Mouse (Mus musculus) cerebellum, postnatal 14 days (tissue): Measurements from ENCODE around the gene Gm7075.
A peak's percentile ranks its signal among the peaks of the same experiment; 100 is the strongest.
"Not testable (repeated sequence)": the region's sequence is repeated elsewhere in the genome, so short reads cannot be mapped to it uniquely, and the experiment has no call there.

Source experiments
- DNase-seq, 2 experiments: peaks; one replicate each; pipeline ENCODE4 v3.0.0; 2021; ENCODE audit warnings: mixed read lengths in 2 of 2

Gene Gm7075

GRCm38 (mm10) chr10:63417061-63417460 lies 4.5 kb downstream of the Gm7075 start:
- DNase-seq: peak in 1 of 2 experiments; percentile 14

DNA sequence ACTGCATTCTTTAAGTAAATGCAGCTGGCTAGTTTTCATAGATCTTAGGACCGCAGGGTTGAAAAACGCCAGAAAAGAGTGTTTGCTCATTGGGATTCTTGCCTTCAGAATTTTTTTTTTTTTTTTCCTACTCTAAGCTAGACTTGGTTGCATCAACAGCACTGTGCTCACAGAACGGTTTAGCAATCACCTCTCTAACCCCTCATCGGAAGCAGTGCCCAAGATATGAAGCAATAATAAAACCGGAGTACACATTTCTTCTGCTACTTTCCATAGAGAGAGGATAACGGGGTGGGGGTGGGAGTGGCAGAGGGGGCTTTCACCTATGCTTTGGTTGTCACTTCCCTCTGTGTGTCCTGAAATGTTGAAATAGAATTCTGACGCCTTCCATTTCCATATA lies 5.7 kb downstream of the Gm7075 start:
- DNase-seq: no peak

DNA sequence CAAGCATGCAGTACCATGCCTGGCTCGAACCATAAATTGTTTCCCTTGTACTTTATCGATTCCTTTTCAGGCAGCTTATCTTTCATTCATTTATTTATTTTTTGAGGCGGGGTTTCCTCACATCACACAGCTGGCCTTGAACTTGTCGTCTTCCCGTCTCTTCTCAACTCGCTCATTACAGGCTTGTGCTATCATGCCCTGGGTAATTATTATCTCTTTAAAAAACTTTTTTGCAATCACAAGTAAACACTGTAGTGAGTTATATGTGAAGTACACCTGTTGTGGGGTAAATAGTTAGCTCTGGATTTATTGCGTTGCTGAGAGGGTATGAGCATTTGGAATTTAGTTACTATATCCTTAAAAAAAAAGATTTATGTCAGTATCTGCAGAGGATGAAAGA lies 6.3 kb downstream of the Gm7075 start:
- DNase-seq: no peak

GRCm38 (mm10) chr10:63412756-63413155 lies 8.8 kb downstream of the Gm7075 start:
- no peak for DNase-seq

GRCm38 (mm10) chr10:63411674-63412073 lies 9.9 kb downstream of the Gm7075 start:
- not testable (repeated sequence) for DNase-seq

DNA sequence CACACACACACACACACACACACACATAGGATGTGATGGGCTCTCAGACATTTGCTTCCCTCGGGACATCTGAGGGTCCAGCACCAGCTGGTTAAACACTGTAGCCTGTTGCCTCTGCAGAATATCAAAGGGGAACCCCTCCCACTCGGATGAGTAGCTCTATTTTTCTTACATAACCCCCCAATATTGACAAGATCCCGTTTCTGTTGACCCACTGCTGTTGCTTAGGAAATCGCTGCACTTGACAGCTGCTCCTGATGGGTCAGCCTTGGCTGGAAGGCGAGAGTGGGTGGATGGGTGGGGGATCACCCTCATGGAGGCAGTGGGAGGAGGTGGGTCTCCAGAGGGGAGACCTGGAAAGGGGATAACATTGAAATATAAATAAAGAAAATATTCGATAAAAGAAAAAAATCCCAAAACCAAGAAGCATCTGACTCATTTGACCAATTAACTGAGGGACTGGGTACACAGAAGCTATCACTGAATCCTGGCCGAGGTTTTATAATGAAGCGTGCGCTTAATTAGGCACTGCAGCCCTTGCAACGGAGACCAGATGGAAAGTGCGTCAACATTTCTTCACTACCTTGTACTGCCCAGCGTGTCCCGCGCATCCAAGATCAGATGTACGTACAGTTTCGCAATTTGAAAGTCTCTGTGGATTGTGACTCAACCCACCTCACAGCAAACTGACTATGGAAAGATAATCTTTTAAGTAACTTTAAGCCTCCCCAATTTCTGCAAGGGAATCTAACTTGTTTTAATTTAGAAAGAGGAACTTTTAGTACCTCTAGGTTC lies 11.2 kb downstream of the Gm7075 start:
- no peak for DNase-seq

DNA sequence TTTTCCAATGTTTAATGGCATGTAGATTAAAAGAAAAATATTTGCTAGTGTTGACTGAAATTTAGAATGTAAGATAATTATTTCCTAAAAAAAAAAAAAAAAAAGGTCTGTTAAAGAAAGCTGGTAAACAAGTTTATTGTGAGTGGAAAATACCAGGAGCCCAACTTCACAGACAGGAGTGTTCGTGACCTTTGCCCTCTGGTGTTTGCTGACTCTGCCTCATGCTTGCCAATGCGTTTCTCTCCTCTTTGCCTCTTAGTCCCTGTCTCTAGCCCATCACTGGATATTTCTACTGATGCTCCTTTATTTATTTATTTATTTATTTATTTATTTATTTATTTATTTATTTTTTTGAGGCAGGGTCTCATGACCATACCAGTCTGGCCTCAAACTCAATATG lies 18.0 kb downstream of the Gm7075 start:
- no peak for DNase-seq

DNA sequence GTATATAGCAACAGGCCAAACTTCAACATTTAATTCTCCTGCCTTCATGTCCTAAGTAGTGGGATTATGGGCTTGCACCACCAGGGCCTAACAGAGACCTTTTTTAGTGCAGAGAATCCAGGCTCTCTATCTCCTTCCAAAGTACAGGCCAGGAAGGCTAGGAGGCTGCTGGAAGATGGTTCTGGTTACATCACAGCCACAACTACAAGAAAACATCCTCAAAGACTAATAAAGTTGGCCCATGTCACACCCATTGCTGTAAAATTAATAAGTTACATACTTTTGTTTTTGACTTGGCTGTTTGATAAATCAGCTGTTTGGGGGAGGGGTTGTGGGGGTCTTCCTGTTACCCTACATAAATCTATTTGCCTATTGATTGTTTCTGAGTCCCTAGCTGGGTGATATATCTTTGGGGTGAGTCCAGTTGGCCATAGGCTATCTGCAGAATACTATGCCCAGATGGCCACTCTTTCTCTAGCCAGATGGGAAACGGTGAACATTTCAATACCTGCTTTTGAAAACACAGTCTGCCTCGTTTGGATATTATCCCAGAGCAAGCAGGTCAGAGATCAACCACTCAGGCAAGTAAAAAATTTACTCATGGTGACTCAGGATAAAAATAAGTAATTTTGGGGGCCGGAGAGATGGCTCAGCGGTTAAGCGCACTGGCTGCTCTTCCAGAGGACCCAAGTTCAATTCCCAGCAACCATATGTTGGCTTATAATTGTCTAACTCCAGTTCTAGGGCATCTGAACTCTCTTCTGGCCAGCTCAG lies 18.7 kb downstream of the Gm7075 start:
- peak in 1 of 2 experiments; percentile 34 for DNase-seq

DNA sequence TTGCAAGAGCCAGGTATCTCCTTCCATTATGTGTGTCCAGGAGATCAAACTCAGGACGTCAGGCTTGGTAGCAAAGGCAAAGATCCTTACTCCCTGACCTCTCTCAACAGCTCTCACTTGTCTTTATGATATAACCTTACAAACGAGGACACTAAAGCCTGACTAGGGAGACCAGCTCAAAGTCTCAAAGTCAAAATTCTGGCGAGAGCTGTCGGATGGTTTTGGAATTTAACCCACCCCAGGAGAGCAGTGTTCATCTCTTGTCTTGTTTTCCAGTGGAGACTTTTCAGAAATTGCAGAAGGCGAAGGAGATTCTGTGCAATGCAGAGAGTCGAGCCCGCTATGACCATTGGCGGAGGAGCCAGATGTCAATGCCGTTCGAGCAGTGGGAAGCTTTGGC lies 24.6 kb downstream of the Gm7075 start:
- DNase-seq: no peak

- DNase-seq: no peak
These were observed 32.6 kb downstream of the Gm7075 start for GRCm38 (mm10) chr10:63388948-63389347.

- DNase-seq: peak in 1 of 2 experiments; percentile 20
These were observed 34.6 kb downstream of the Gm7075 start for GRCm38 (mm10) chr10:63386991-63387390.

DNA sequence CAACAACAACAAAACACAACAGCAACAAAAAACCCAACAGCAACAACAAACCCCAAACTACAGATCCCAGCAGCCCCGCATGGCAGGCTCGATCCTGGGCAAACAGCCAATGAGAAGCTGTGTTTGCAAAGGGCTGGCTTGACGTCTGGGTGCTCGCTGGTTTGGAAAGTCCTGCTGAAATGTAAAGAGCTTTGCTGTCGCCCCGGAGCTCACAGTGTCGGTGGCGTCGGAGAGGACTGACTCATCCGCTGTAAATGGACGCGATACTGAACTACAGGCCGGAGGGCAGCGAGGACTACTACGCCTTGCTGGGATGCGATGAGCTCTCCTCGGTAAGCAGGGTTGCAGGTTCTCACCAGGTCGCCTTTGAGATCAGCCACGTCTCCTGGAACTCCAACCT lies 35.1 kb downstream of the Gm7075 start:
- peak; percentile 94 for DNase-seq

DNA sequence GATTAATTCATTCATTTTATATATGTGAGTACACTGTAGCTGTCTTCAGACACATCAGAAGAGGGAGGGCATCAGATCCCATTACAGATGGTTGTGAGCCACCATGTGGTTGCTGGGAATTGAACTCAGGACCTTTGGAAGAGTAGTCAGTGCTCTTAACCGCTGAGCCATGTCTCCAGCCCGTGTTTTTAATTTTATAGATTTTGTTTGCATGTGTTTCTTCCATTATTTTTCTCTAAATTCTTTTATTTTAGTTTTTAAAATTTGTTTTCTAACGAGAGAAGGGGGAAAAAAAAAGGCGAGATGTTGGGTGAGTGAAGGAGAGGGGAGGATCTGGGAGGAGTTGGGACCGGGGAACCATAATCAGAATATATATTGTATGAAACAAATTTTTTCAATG lies 35.7 kb downstream of the Gm7075 start:
- not testable (repeated sequence) for DNase-seq

DNA sequence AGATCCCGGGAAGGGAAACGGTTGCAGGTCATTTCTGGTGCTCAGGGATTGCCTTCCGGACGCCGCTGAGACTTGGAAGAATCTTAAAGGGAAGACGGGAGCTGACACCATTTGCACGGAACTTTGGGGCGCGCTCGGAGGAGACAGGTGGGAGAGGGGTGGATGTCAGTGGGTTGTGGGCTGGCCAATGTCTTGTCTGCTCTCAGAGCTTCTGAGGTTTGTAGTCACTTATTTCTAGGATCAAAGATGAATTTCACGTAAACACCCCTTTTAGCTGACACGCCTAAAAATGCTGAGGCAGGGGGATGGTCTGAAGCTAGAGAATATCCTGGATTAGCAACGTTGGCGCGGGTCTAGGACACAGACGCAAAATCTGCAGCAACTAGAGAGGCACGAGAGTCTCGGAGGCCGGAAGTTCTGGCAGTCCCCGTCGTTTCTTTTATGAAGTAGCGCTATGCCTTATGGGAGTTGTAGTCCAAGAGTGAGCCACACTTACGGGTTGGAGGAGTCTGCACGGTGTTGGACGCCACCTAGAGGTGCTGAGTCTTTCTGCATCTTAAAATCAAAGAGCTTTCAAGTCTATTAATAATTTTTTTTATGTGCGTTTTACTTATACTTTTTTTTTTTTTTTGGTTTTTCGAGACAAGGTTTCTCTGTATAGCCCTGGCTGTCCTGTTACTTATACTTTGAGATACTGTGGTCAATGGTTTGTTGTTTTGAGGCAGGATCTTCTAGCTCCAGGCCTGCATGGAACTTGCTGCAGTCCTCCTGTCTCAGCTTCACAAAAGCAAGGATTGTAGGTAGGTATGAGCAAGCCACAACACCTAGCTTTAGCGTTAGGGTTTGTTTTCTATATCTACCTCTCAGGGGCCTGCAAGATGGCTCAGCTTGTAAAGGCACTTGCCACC lies 39.0 kb downstream of the Gm7075 start, which contains the start of gene Dnajc12:
Gene Dnajc12 (plus strand): TSS at position 72 of the 908 bp plus-strand sequence.
- DNase-seq: peak; percentile 88 to 89

- peak; percentile 25 to 40 for DNase-seq
These were observed 39.9 kb downstream of the Gm7075 start, which contains the start of gene Sirt1 for GRCm38 (mm10) chr10:63381498-63382280. Gene Sirt1, minus strand, starts transcription at chr10:63381704.

GRCm38 (mm10) chr10:63378948-63379680 lies 42.5 kb downstream of the Gm7075 start:
- DNase-seq: no peak

GRCm38 (mm10) chr10:63377468-63377867 lies 44.1 kb downstream of the Gm7075 start:
- peak; percentile 73 to 77 for DNase-seq

- no peak for DNase-seq
These were observed 45.3 kb downstream of the Gm7075 start for GRCm38 (mm10) chr10:63376303-63376702.
